Mouse (Mus musculus) lung, embryonic 15.5 days (tissue): ENCODE measurements at regions not wholly inside any gene's neighbourhood (a gene's known extent, or its start where the extent isn't known, plus 50 kb on each side); places are given as distances from the start of the nearest gene placed in this dataset.
"Not testable (repeated sequence)": the region's sequence is repeated elsewhere in the genome, so short reads cannot be mapped to it uniquely, and the experiment has no call there.

Experiments
- ATAC-seq: fragments of 200-750 bp; cut with Nextera tagmentation; 2 replicates; pipeline ENCODE4 v1.8.0; 2017; ENCODE audit warnings: moderate number of reproducible peaks, borderline replicate concordance; ENCODE audit not compliant: low FRiP score, low TSS enrichment; ENCODE audit errors: extremely low read depth
- H3K27ac ChIP-seq: fragments of 300-500 bp; sonication (generic); 2 replicates; pipeline ENCODE4 v1.5.1; 2015; ENCODE audit warnings: moderate library complexity, mild to moderate bottlenecking, inconsistent platforms
- H3K27me3 ChIP-seq: fragments of 300-500 bp; sonication (generic); 2 replicates; pipeline ENCODE4 v1.6.1; 2015; ENCODE audit warnings: inconsistent platforms
- H3K36me3 ChIP-seq: fragments of 300-500 bp; sonication (generic); 2 replicates; pipeline ENCODE4 v1.6.1; 2015; ENCODE audit warnings: inconsistent platforms
- H3K4me1 ChIP-seq: fragments of 300-500 bp; sonication (generic); 2 replicates; pipeline ENCODE4 v1.6.1; 2015; ENCODE audit warnings: inconsistent platforms
- H3K4me2 ChIP-seq: fragments of 300-500 bp; sonication (generic); 2 replicates; pipeline ENCODE4 v1.6.1; 2015; ENCODE audit warnings: inconsistent platforms, mild to moderate bottlenecking, moderate library complexity
- H3K4me3 ChIP-seq: fragments of 300-500 bp; sonication (generic); 2 replicates; pipeline ENCODE4 v1.5.1; 2015; ENCODE audit warnings: mild to moderate bottlenecking, inconsistent platforms
- H3K9ac ChIP-seq: fragments of 300-500 bp; sonication (generic); 2 replicates; pipeline ENCODE4 v1.6.1; 2015; ENCODE audit warnings: inconsistent platforms
- H3K9me3 ChIP-seq: fragments of 300-500 bp; sonication (generic); 2 replicates; pipeline ENCODE4 v1.6.1; 2016; ENCODE audit warnings: inconsistent platforms
- WGBS: fragments of 180-500 bp; shearing (Covaris S2); methylation state at CpG from one replicate; pipeline ENCODE4 v1.1.7; 2015; 5-methylcytosine and 5-hydroxymethylcytosine counted together

GRCm38 (mm10) chr4:8462414-8462813 lies 223.6 kb upstream of the Car8 start:
- 89% methylated on average over 6 of the region's 6 CpGs for WGBS
- ATAC-seq, H3K4me3 ChIP-seq, H3K9me3 ChIP-seq, H3K4me1 ChIP-seq, H3K9ac ChIP-seq, H3K4me2 ChIP-seq, H3K27ac ChIP-seq, H3K36me3 ChIP-seq, H3K27me3 ChIP-seq: not testable (repeated sequence)

- Histone ChIP-seq H3K36me3 (no peaks in the 10 kb centered on the region), H3K9ac (no peak overlapping the region), H3K27me3 (no peaks in the 10 kb centered on the region), H3K27ac (no peak overlapping the region), H3K4me2 (no peak overlapping the region), H3K4me3 (no peak overlapping the region), H3K4me1 (no peaks in the 10 kb centered on the region), H3K9me3 (no peaks in the 10 kb centered on the region)
- ATAC-seq = no peak
- WGBS = 84% methylated on average over 2 of the region's 2 CpGs
Observed at GRCm38 (mm10) chr4:8454346-8454745, 215.5 kb upstream of the Car8 start.

- Histone ChIP-seq H3K9me3 (no peaks in the 10 kb centered on the region), H3K4me2 (no peak overlapping the region), H3K4me1 (no peaks in the 10 kb centered on the region), H3K27ac (no peak overlapping the region), H3K36me3 (no peaks in the 10 kb centered on the region), H3K27me3 (no peaks in the 10 kb centered on the region), H3K4me3 (no peak overlapping the region), H3K9ac (no peak overlapping the region)
- WGBS = 40% methylated on average over 2 of the region's 2 CpGs
- no peak for ATAC-seq
Observed at GRCm38 (mm10) chr4:8432393-8432792, 193.6 kb upstream of the Car8 start.

GRCm38 (mm10) chr4:8431032-8431332 lies 192.1 kb upstream of the Car8 start:
- Histone ChIP-seq H3K9me3 (no peaks in the 10 kb centered on the region), H3K36me3 (no peaks in the 10 kb centered on the region), H3K4me1 (no peaks in the 10 kb centered on the region), H3K27ac (no peak overlapping the region), H3K27me3 (no peaks in the 10 kb centered on the region), H3K4me2 (no peak overlapping the region), H3K4me3 (no peak overlapping the region), H3K9ac (no peak overlapping the region)
- ATAC-seq = no peak
- WGBS = 4% methylated on average over 1 of the region's 1 CpGs

- WGBS = 76% methylated on average over 4 of the region's 4 CpGs
- ATAC-seq = no peak
Observed at GRCm38 (mm10) chr4:8430269-8431031, 191.6 kb upstream of the Car8 start.

GRCm38 (mm10) chr4:8429771-8430170 lies 190.9 kb upstream of the Car8 start:
- H3K4me3 ChIP-seq = no peak overlapping the region
- H3K9ac ChIP-seq = no peak overlapping the region
- 74% methylated on average over 5 of the region's 5 CpGs for WGBS
- no peaks in the 10 kb centered on the region for H3K9me3 ChIP-seq
- H3K36me3 ChIP-seq = no peaks in the 10 kb centered on the region
- H3K27ac ChIP-seq = no peak overlapping the region
- no peaks in the 10 kb centered on the region for H3K4me1 ChIP-seq
- no peaks in the 10 kb centered on the region for H3K27me3 ChIP-seq
- no peak overlapping the region for H3K4me2 ChIP-seq
- no peak for ATAC-seq

More at GRCm38 (mm10) chr4:8430269-8431031, 191.6 kb upstream of the Car8 start:
- H3K4me3 ChIP-seq = no peak overlapping the region
- H3K27me3 ChIP-seq = no peaks in the 10 kb centered on the region
- H3K9ac ChIP-seq = no peak overlapping the region
- H3K27ac ChIP-seq = no peak overlapping the region
- H3K36me3 ChIP-seq = no peaks in the 10 kb centered on the region
- H3K9me3 ChIP-seq = no peaks in the 10 kb centered on the region
- no peak overlapping the region for H3K4me2 ChIP-seq
- H3K4me1 ChIP-seq = no peaks in the 10 kb centered on the region

- H3K9ac ChIP-seq = no peak overlapping the region
- no peak overlapping the region for H3K4me3 ChIP-seq
- H3K36me3 ChIP-seq = no peaks in the 10 kb centered on the region
- WGBS = 78% methylated on average over 11 of the region's 11 CpGs
- H3K4me2 ChIP-seq = no peak overlapping the region
- H3K27ac ChIP-seq = no peak overlapping the region
- no peaks in the 10 kb centered on the region for H3K4me1 ChIP-seq
- H3K9me3 ChIP-seq = no peaks in the 10 kb centered on the region
- ATAC-seq = no peak
- H3K27me3 ChIP-seq = no peaks in the 10 kb centered on the region
Observed at GRCm38 (mm10) chr4:8428629-8429523, 190.0 kb upstream of the Car8 start.

- Histone ChIP-seq H3K27ac (no peak overlapping the region), H3K4me2 (no peak overlapping the region), H3K4me1 (no peaks in the 10 kb centered on the region), H3K27me3 (no peaks in the 10 kb centered on the region), H3K9me3 (no peaks in the 10 kb centered on the region), H3K36me3 (no peaks in the 10 kb centered on the region), H3K9ac (no peak overlapping the region), H3K4me3 (no peak overlapping the region)
- 33% methylated on average over 4 of the region's 4 CpGs for WGBS
- ATAC-seq = no peak
Observed at GRCm38 (mm10) chr4:8427812-8428211, 189.0 kb upstream of the Car8 start.

GRCm38 (mm10) chr4:8423392-8424045 lies 184.7 kb upstream of the Car8 start:
- 46% methylated on average over 16 of the region's 16 CpGs for WGBS
- no peaks in the 10 kb centered on the region for H3K27me3 ChIP-seq
- H3K4me1 ChIP-seq = no peaks in the 10 kb centered on the region
- H3K36me3 ChIP-seq = no peaks in the 10 kb centered on the region
- no peak overlapping the region for H3K4me2 ChIP-seq
- H3K4me3 ChIP-seq = no peak overlapping the region
- ATAC-seq = peak; percentile 61; the same call in 1 of the 2 replicates
- no peak overlapping the region for H3K9ac ChIP-seq
- H3K9me3 ChIP-seq = no peaks in the 10 kb centered on the region
- H3K27ac ChIP-seq = no peak overlapping the region

- WGBS = 89% methylated on average over 6 of the region's 6 CpGs
- Histone ChIP-seq H3K9me3 (no peaks in the 10 kb centered on the region), H3K27me3 (no peaks in the 10 kb centered on the region), H3K4me2 (no peak overlapping the region), H3K36me3 (no peaks in the 10 kb centered on the region), H3K27ac (no peak overlapping the region), H3K4me1 (no peaks in the 10 kb centered on the region), H3K4me3 (no peak overlapping the region), H3K9ac (no peak overlapping the region)
- ATAC-seq = no peak
Observed at GRCm38 (mm10) chr4:8421285-8421684, 182.4 kb upstream of the Car8 start.

- no peak for ATAC-seq
- no peaks in the 10 kb centered on the region for H3K27me3 ChIP-seq
- H3K36me3 ChIP-seq = no peaks in the 10 kb centered on the region
- no peaks in the 10 kb centered on the region for H3K4me1 ChIP-seq
- H3K4me3 ChIP-seq = no peak overlapping the region
- WGBS = 30% methylated on average over 1 of the region's 1 CpGs
- no peak overlapping the region for H3K9ac ChIP-seq
- H3K4me2 ChIP-seq = no peak overlapping the region
- no peak overlapping the region for H3K27ac ChIP-seq
- H3K9me3 ChIP-seq = no peaks in the 10 kb centered on the region
Observed at GRCm38 (mm10) chr4:8418374-8419031, 179.7 kb upstream of the Car8 start.
